Mouse (Mus musculus) thymus, adult 2 months (tissue): ENCODE data around the gene Cox18. TPM values are rescaled to one million over a fixed set of nuclear protein-coding genes. Genes with fewer than 3 reads are reported as not detected.
A peak's percentile ranks its signal among the peaks of the same experiment; 100 is the strongest.

Experiments used
- DNase-seq: peaks from one replicate; pipeline ENCODE4 v3.0.0; 2021
- H3K27ac ChIP-seq: fragments of 200-500 bp; 2 replicates; pipeline ENCODE4 v1.5.1; 2012; ENCODE audit warnings: low read length, control low read depth; ENCODE audit not compliant: control insufficient read depth, insufficient read depth
- H3K27me3 ChIP-seq: fragments of 200-500 bp; 2 replicates; pipeline ENCODE4 v1.6.1; 2012; ENCODE audit warnings: mild to moderate bottlenecking, low read length, moderate library complexity, mixed read lengths; ENCODE audit not compliant: control insufficient read depth, insufficient read depth
- H3K36me3 ChIP-seq: fragments of 200-500 bp; 2 replicates; pipeline ENCODE4 v1.6.1; 2012; ENCODE audit warnings: mild to moderate bottlenecking, low read length, moderate library complexity; ENCODE audit not compliant: control insufficient read depth, insufficient read depth
- H3K4me1 ChIP-seq: fragments of 200-500 bp; replicated peaks from 2 replicates; pipeline ENCODE4 v1.6.1; 2012; ENCODE audit warnings: low read length; ENCODE audit not compliant: control insufficient read depth, insufficient read depth
- H3K4me3 ChIP-seq: fragments of 200-500 bp; 2 replicates; pipeline ENCODE4 v1.5.1; 2012; ENCODE audit warnings: mild to moderate bottlenecking, low read length, control low read depth, moderate library complexity; ENCODE audit not compliant: control insufficient read depth, insufficient read depth
- CTCF ChIP-seq: fragments of 200-500 bp; IDR thresholded peaks from 2 replicates; pipeline ENCODE4 v1.5.1; 2012; ENCODE audit warnings: mild to moderate bottlenecking, control low read depth, low read length, moderate library complexity, borderline replicate concordance; ENCODE audit not compliant: control insufficient read depth, poor library complexity, insufficient read depth; ENCODE audit errors: extremely low read depth
- POLR2A ChIP-seq: fragments of 200-500 bp; IDR thresholded peaks from 2 replicates; pipeline ENCODE4 v1.6.1; 2012; ENCODE audit warnings: mild to moderate bottlenecking, low read length, control low read depth, moderate library complexity; ENCODE audit not compliant: control insufficient read depth, poor library complexity, insufficient read depth; ENCODE audit errors: extremely low read depth
- WGBS: fragments of 180-500 bp; shearing (Covaris S2); methylation state at CpG from one replicate; pipeline ENCODE4 v1.1.7; 2018; 5-methylcytosine and 5-hydroxymethylcytosine counted together
- polyA plus RNA-seq: library from polyadenylated mRNA; depleted of rRNA; stranded (reverse); fragments of >200 nt; gene quantifications from 2 replicates; pipeline ENCODE4 v1.2.3, GENCODE M21; 2012

Cox18 gene
- polyA plus RNA-seq, 1 experiment, result 39.8 TPM

DNA sequence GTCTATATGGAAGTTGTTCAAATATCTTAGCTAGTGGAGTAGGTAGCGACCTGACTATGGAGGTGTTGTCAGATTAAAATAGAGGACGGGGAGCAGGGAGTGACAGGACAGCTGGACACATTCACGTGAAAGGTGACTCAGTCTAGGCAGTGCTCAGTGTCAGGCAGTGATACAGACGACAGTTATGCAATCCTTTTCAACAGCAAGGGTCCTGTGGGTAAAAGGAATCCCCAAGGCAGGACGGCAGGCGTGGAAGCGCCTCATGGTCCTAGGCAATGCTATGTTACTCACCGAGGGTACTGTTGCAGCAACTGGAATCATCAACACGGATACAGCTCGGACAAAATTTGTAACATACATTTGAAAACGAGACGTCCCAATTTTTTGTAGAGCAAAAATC is 6.6 kb downstream of the Cox18 start:
- no peak overlapping the region for H3K27ac ChIP-seq
- WGBS, result 98% methylated on average over 12 of the region's 12 CpGs
- no peaks in the 10 kb centered on the region for H3K27me3 ChIP-seq
- no peak for DNase-seq
- H3K36me3 ChIP-seq, result peaks cover 25% of the 10 kb centered on the region
- TF ChIP-seq POLR2A, result no peak
- no peak for TF ChIP-seq CTCF
- H3K4me3 ChIP-seq, result no peak overlapping the region
- H3K4me1 ChIP-seq, result no peaks in the 10 kb centered on the region

DNA sequence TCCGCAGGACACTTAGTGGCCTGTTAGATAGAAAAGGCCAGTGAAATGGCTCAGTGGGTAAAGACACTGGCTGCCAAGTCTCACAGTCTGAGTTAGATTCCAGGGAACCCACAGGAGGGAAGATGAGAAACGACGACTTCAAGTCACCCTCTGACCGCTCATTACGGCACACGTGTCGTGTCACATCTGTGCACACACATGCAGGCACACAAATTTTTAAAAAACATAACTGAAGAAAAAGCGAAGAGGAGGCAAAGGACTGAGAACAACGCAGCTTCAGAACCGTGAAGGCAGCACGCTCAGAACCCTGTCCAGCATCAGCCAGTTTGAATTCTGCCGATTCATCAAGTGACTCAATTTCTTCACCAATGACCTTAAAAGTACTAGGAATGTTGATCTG is 10.4 kb downstream of the Cox18 start:
- WGBS, result 98% methylated on average over 12 of the region's 12 CpGs
- H3K4me3 ChIP-seq, result no peak overlapping the region
- peaks cover 23% of the 10 kb centered on the region for H3K36me3 ChIP-seq
- H3K27ac ChIP-seq, result no peak overlapping the region
- no peaks in the 10 kb centered on the region for H3K4me1 ChIP-seq
- H3K27me3 ChIP-seq, result no peaks in the 10 kb centered on the region
- DNase-seq, result no peak
- TF ChIP-seq CTCF (no peak), POLR2A (no peak)

DNA sequence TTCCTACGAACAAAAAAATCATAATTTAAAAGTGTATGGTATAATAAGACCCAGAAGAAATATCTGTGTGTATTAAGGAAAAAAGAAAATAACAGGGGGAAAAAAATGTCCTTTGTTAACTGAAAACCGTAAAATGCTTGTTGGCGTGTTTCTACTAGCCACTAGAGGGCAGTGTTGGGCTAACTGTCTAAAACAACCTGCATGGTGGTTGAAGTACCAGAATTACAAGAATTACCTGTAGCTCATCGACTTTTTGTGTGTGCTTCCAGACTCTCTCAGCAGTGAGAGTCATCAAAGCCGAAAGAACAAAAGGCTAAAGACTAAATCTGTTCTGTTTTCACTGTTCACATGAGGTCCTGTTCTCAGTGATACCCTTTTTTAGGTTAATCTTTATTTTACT is 20.6 kb downstream of the Cox18 start:
- WGBS, result 15% methylated on average over 5 of the region's 5 CpGs

DNA sequence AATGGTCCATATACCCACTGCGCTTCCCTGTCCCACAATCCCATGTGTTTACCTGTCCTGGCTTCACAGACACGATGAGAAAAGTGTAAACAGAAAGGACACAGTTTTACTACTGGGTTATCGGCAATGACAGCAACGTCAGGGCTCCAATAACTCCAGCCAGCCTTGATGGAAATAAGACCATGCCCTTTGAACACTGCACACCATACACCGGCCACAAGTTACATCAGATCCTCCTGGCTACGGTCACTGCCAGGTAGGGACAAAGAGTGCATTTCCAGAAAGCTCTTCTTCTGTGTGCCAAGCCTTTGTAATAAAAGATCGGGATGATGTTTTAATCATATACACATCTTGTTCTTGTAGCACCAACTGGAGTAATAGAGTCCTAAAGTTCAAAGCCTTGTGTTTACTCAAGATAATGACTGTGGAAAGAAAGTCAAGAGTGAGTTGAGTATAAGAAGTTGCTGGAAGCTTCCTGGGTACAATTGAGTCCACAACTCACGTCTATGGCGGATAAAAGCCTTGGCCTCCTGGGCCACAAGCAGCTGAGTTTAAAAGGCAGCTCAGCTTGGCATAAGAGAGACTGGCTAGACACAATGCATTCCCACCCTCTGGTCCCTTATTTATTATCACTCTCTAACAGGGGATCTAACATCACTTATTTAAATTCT is 21.2 kb downstream of the Cox18 start:
- no peak for TF ChIP-seq POLR2A
- no peak for TF ChIP-seq CTCF
- H3K4me1 ChIP-seq, result no peaks in the 10 kb centered on the region

More for the DNA sequence above, 20.6 kb downstream of the Cox18 start:
- H3K4me1 ChIP-seq, result no peaks in the 10 kb centered on the region
- no peaks in the 10 kb centered on the region for H3K27me3 ChIP-seq
- no peak overlapping the region for H3K4me3 ChIP-seq
- TF ChIP-seq POLR2A (no peak), CTCF (no peak)
- H3K36me3 ChIP-seq, result no peaks in the 10 kb centered on the region
- peak; percentile 36 for DNase-seq
- no peak overlapping the region for H3K27ac ChIP-seq

DNA sequence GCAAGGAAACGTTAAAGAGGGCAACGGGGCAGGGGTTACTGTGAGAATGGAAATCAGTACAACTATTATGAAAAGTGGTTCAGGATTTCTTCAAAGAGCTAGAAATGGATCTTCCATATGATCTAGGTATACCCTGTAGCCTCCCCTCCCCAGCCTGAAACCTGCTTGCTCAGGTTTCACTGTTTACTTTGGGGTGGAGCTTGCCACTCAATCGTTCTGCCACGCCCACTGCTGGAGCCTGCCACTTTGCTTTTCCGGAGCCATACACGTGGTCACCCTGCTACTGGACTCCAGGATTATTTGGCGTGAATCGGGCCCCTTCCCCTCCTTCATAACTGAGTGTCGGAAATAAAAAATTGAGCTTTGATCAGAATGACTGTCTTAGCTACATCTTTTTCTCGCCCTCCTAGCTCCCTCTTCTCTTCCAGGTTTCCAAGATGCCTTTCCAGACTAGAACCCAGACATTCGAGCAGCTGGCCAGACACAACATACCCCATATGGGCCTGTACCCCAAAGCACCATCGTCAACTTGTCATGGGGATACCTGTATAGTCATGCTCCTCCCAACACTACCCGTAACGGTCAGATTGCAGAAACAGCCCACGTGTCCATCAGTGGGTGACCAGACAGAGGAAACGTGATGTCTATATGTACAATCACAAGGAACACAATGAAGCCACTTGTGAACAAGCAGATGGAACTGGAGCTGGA is 23.7 kb downstream of the Cox18 start:
- Histone ChIP-seq H3K36me3 (no peaks in the 10 kb centered on the region), H3K27me3 (no peaks in the 10 kb centered on the region), H3K27ac (no peak overlapping the region), H3K4me1 (no peaks in the 10 kb centered on the region), H3K4me3 (no peak overlapping the region)
- TF ChIP-seq CTCF (no peak), POLR2A (no peak)
- DNase-seq, result no peak
- 67% methylated on average over 16 of the region's 16 CpGs for WGBS

More for the DNA sequence above, 21.2 kb downstream of the Cox18 start:
- no peaks in the 10 kb centered on the region for H3K36me3 ChIP-seq
- WGBS, result 84% methylated on average over 9 of the region's 9 CpGs
- no peak for DNase-seq
- no peak overlapping the region for H3K27ac ChIP-seq
- H3K4me3 ChIP-seq, result no peak overlapping the region
- H3K27me3 ChIP-seq, result no peaks in the 10 kb centered on the region

DNA sequence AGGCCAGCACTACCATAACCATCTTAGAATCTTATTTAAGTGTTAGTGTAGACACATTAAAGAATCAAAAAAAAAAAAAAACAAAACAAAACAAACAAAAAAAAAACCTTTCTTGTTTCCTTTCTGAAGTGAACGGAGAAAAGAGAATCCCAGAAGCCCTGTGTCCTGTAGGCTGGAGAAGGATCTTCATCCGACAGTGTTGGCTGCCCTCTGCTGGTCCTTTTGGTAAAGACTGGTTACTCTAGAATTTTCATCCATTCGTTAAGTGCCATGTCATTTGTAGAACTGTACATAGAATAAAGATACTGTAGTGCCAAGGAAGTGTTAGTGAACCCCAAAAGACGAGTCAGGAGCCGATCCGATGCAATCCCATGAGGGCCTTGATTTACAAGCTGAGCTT is 29.0 kb downstream of the Cox18 start:
- TF ChIP-seq CTCF (no peak), POLR2A (no peak)
- 24% methylated on average over 6 of the region's 6 CpGs for WGBS
- Histone ChIP-seq H3K4me3 (no peak overlapping the region), H3K4me1 (no peaks in the 10 kb centered on the region), H3K27ac (no peak overlapping the region), H3K36me3 (no peaks in the 10 kb centered on the region), H3K27me3 (no peaks in the 10 kb centered on the region)
- peak; percentile 19 for DNase-seq
